Mouse (Mus musculus) monocyte, adult 5-6 weeks (primary cell): ENCODE measurements at regions not wholly inside any gene's neighbourhood (a gene's known extent, or its start where the extent isn't known, plus 50 kb on each side); places are given as distances from the start of the nearest gene placed in this dataset.

ENCODE experiments used
- ATAC-seq: fragments of 153-309, 156-312 bp; replicated peaks from 2 replicates; pipeline ENCODE4 v1.8.0; 2017; ENCODE audit warnings: mild to moderate bottlenecking; ENCODE audit not compliant: low TSS enrichment, insufficient number of reproducible peaks, severe bottlenecking, poor library complexity, low FRiP score

DNA sequence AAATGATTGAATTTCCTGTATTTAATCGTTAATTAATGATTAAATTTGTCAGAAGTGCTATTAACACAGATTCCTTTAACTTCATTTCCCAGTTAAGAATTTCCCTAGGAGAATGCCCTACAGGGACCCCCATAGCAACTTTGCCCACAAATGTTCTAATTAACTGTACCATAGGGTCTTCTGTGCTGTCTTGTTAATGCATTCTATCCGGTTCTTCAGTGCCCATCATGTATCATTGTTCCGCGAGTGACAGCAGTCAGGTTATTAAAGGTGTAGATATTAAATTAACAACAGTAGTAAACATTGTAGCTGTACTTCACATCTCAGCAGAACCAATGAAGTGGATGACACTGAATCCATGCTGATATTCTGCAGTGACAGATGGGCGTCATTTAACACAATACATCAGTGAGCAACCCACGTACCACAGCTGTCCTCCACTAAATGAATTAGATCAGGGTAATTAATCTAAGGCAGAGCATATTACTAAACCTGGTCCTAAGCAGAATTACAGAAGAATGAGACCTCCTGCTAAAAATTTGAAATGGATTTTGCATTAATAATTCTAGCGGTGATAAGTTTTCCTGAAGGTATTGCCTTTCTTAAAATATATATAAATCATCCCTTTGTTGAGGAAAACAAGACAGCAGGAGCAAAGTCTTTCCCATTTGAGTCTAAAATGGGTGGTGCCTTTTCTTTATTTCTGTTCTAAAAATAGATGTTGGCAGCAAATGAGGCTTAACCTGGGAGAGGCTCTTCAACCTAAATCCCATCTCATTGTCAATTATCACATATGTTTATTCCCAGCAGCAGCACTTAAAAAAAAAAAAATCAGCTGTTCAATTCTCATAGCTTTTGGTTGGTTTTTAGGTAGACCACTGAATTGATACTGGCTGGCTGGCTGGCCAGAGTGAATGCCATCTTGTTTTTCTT is 872.3 kb downstream of the Nxph1 start:
- ATAC-seq: no peak

GRCm38 (mm10) chr6:9834884-9835476 is 886.7 kb downstream of the Nxph1 start:
- no peak for ATAC-seq

GRCm38 (mm10) chr6:9842391-9842790 is 894.2 kb downstream of the Nxph1 start:
- ATAC-seq: no peak

DNA sequence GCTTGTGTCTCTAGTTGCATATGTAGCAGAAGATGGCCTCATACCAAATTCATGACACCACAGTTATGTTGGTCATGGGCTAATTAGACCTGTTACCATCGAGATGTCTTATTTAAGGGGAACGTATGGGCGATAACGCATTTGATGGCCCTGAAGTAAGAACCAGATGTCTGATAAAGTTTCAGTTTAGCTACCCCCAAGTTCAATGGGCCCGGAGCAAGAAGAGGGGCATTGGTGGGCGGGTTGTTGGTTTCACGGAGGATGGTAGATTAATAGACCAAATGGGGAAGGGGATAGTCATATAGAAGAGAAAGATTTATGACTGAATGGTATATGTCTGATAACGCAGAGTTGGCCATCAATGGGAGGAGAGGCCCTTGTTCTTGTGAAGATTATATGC is 941.6 kb downstream of the Nxph1 start:
- ATAC-seq: peak; percentile 100
